Mouse (Mus musculus): ENCODE data around the gene Fgfbp3. TPM values are rescaled to one million over a fixed set of nuclear protein-coding genes. Genes with fewer than 3 reads are reported as not detected.
A peak's percentile ranks its signal among the peaks of the same experiment; 100 is the strongest.

Fgfbp3 gene
- polyA plus RNA-seq, 1 experiment from 2014 or later = 7.6 TPM

- Histone ChIP-seq H3K4me1 (ENCODE audit: insufficient read depth, low read depth, low read length) (peaks cover 2% of the 10 kb centered on the region; the same call in 1 of the 2 replicates), H3K27me3 (replicated peaks; ENCODE audit: insufficient read depth, low read length) (no peaks in the 10 kb centered on the region), H3K9ac (replicated peaks; ENCODE audit: low read depth) (no peak overlapping the region), H3K9me3 (ENCODE audit: low read length) (no peaks in the 10 kb centered on the region), H3K27ac (ENCODE audit: low read length) (no peak overlapping the region), H3K4me2 (replicated peaks; ENCODE audit: low read depth, low read length) (no peak overlapping the region), H3K4me3 (ENCODE audit: low read depth, low read length) (no peak overlapping the region), H3K36me3 (ENCODE audit: insufficient read depth, low read length) (no peaks in the 10 kb centered on the region)
- DNase-seq (ENCODE audit: low spot score) (peak; percentile 47), ATAC-seq (peak; percentile 68; the same call in 1 of the 2 replicates)
- TF ChIP-seq EP300 (IDR thresholded peaks at IDR 0.05) (no peak), CTCF (IDR thresholded peaks at IDR 0.05) (no peak)
These were observed 18.6 kb upstream of the Fgfbp3 start for GRCm38 (mm10) chr19:36938008-36938407.

- Histone ChIP-seq H3K4me2 (replicated peaks; ENCODE audit: low read depth, low read length) (no peak overlapping the region), H3K36me3 (ENCODE audit: insufficient read depth, low read length) (no peaks in the 10 kb centered on the region), H3K9ac (replicated peaks; ENCODE audit: low read depth) (no peak overlapping the region), H3K9me3 (ENCODE audit: low read length) (no peaks in the 10 kb centered on the region), H3K4me1 (ENCODE audit: insufficient read depth, low read depth, low read length) (peaks cover 2% of the 10 kb centered on the region; the same call in 1 of the 2 replicates), H3K4me3 (ENCODE audit: low read depth, low read length) (no peak overlapping the region), H3K27me3 (replicated peaks; ENCODE audit: insufficient read depth, low read length) (no peaks in the 10 kb centered on the region), H3K27ac (ENCODE audit: low read length) (no peak overlapping the region)
- no peak for TF ChIP-seq CTCF (IDR thresholded peaks at IDR 0.05)
- no peak for TF ChIP-seq EP300 (IDR thresholded peaks at IDR 0.05)
- ATAC-seq (no peak), DNase-seq (ENCODE audit: low spot score) (no peak)
- 57% methylated on average over 4 of the region's 4 CpGs for WGBS
These were observed 16.9 kb upstream of the Fgfbp3 start for GRCm38 (mm10) chr19:36936285-36936684.

- no peak overlapping the region for H3K27ac ChIP-seq (ENCODE audit: low read length)
- H3K9me3 ChIP-seq (ENCODE audit: low read length) = no peaks in the 10 kb centered on the region
- ATAC-seq = no peak
- no peak overlapping the region for H3K4me2 ChIP-seq (replicated peaks; ENCODE audit: low read depth, low read length)
- no peak overlapping the region for H3K9ac ChIP-seq (replicated peaks; ENCODE audit: low read depth)
- 82% methylated on average over 2 of the region's 2 CpGs for WGBS
- DNase-seq (ENCODE audit: low spot score) = no peak
- H3K27me3 ChIP-seq (replicated peaks; ENCODE audit: insufficient read depth, low read length) = no peaks in the 10 kb centered on the region
- no peak for TF ChIP-seq CTCF (IDR thresholded peaks at IDR 0.05)
- no peak for TF ChIP-seq EP300 (IDR thresholded peaks at IDR 0.05)
- H3K4me1 ChIP-seq (ENCODE audit: insufficient read depth, low read depth, low read length) = peaks cover 4% of the 10 kb centered on the region; the same call in 1 of the 2 replicates
- no peak overlapping the region for H3K4me3 ChIP-seq (ENCODE audit: low read depth, low read length)
- H3K36me3 ChIP-seq (ENCODE audit: insufficient read depth, low read length) = no peaks in the 10 kb centered on the region
These were observed 13.2 kb upstream of the Fgfbp3 start for GRCm38 (mm10) chr19:36932613-36933012.

- no peaks in the 10 kb centered on the region for H3K27me3 ChIP-seq (replicated peaks; ENCODE audit: insufficient read depth, low read length)
- no peak overlapping the region for H3K9ac ChIP-seq (replicated peaks; ENCODE audit: low read depth)
- ATAC-seq = no peak
- H3K36me3 ChIP-seq (ENCODE audit: insufficient read depth, low read length) = no peaks in the 10 kb centered on the region
- H3K27ac ChIP-seq (ENCODE audit: low read length) = no peak overlapping the region
- TF ChIP-seq EP300 (IDR thresholded peaks at IDR 0.05) = no peak
- TF ChIP-seq CTCF (IDR thresholded peaks at IDR 0.05) = no peak
- H3K4me3 ChIP-seq (ENCODE audit: low read depth, low read length) = no peak overlapping the region
- H3K4me2 ChIP-seq (replicated peaks; ENCODE audit: low read depth, low read length) = no peak overlapping the region
- H3K4me1 ChIP-seq (ENCODE audit: insufficient read depth, low read depth, low read length) = peaks cover 6% of the 10 kb centered on the region; the same call in 1 of the 2 replicates
- DNase-seq (ENCODE audit: low spot score) = no peak
- no peaks in the 10 kb centered on the region for H3K9me3 ChIP-seq (ENCODE audit: low read length)
These were observed 12.7 kb upstream of the Fgfbp3 start for GRCm38 (mm10) chr19:36932097-36932496.

GRCm38 (mm10) chr19:36929816-36930215, 10.4 kb upstream of the Fgfbp3 start:
- ATAC-seq (no peak), DNase-seq (ENCODE audit: low spot score) (no peak)
- Histone ChIP-seq H3K9ac (replicated peaks; ENCODE audit: low read depth) (no peak overlapping the region), H3K4me3 (ENCODE audit: low read depth, low read length) (no peak overlapping the region), H3K27me3 (replicated peaks; ENCODE audit: insufficient read depth, low read length) (no peaks in the 10 kb centered on the region), H3K9me3 (ENCODE audit: low read length) (no peaks in the 10 kb centered on the region), H3K27ac (ENCODE audit: low read length) (no peak overlapping the region), H3K4me1 (ENCODE audit: insufficient read depth, low read depth, low read length) (peaks cover 11% of the 10 kb centered on the region; the same call in 1 of the 2 replicates), H3K4me2 (replicated peaks; ENCODE audit: low read depth, low read length) (no peak overlapping the region), H3K36me3 (ENCODE audit: insufficient read depth, low read length) (no peaks in the 10 kb centered on the region)
- TF ChIP-seq EP300 (IDR thresholded peaks at IDR 0.05) = no peak
- no peak for TF ChIP-seq CTCF (IDR thresholded peaks at IDR 0.05)

- Histone ChIP-seq H3K27ac (ENCODE audit: low read length) (no peak overlapping the region), H3K36me3 (ENCODE audit: insufficient read depth, low read length) (no peaks in the 10 kb centered on the region), H3K9ac (replicated peaks; ENCODE audit: low read depth) (no peak overlapping the region), H3K9me3 (ENCODE audit: low read length) (no peaks in the 10 kb centered on the region), H3K4me1 (ENCODE audit: insufficient read depth, low read depth, low read length) (peaks cover 11% of the 10 kb centered on the region; the same call in 1 of the 2 replicates), H3K4me2 (replicated peaks; ENCODE audit: low read depth, low read length) (no peak overlapping the region; the same call in 1 of the 2 replicates), H3K4me3 (ENCODE audit: low read depth, low read length) (no peak overlapping the region), H3K27me3 (replicated peaks; ENCODE audit: insufficient read depth, low read length) (no peaks in the 10 kb centered on the region)
- TF ChIP-seq EP300 (IDR thresholded peaks at IDR 0.05) = no peak
- TF ChIP-seq CTCF (IDR thresholded peaks at IDR 0.05) = no peak
- DNase-seq (ENCODE audit: low spot score) (no peak), ATAC-seq (no peak)
- WGBS = 62% methylated on average over 6 of the region's 6 CpGs
These were observed 8.5 kb upstream of the Fgfbp3 start for GRCm38 (mm10) chr19:36927800-36928361.

Measured in lung, postnatal 0 days (tissue).